Mouse (Mus musculus): ENCODE results near the gene Rarb. TPM values are rescaled to one million over a fixed set of nuclear protein-coding genes. Genes with fewer than 3 reads are reported as not detected.

The Rarb gene
- polyA plus RNA-seq, 1 experiment from 2014 or later = 26.2 TPM

GRCm38 (mm10) chr14:16483656-16484380 lies 335.1 kb downstream of the Rarb start:
- Histone ChIP-seq H3K9ac (replicated peaks; ENCODE audit: low read depth, low read length) (no peak overlapping the region), H3K4me1 (replicated peaks; ENCODE audit: control insufficient read depth, insufficient read depth, low read length) (peaks cover 9% of the 10 kb centered on the region), H3K4me3 (replicated peaks; ENCODE audit: low read length) (no peak overlapping the region), H3K36me3 (ENCODE audit: control insufficient read depth, insufficient read depth) (no peaks in the 10 kb centered on the region), H3K27ac (ENCODE audit: low read length) (no peak overlapping the region), H3K9me3 (ENCODE audit: control insufficient read depth, low read length) (no peaks in the 10 kb centered on the region), H3K4me2 (ENCODE audit: low read length) (no peak overlapping the region), H3K27me3 (replicated peaks; ENCODE audit: control insufficient read depth, insufficient read depth, low read length) (no peaks in the 10 kb centered on the region)
- 23% methylated on average over 8 of the region's 8 CpGs for WGBS
- ATAC-seq = peak; percentile 90

- H3K9ac ChIP-seq (replicated peaks; ENCODE audit: low read depth, low read length) = no peak overlapping the region
- WGBS = 57% methylated on average over 6 of the region's 6 CpGs
- H3K4me1 ChIP-seq (replicated peaks; ENCODE audit: control insufficient read depth, insufficient read depth, low read length) = peaks cover 9% of the 10 kb centered on the region
- H3K4me3 ChIP-seq (replicated peaks; ENCODE audit: low read length) = no peak overlapping the region
- H3K27ac ChIP-seq (ENCODE audit: low read length) = no peak overlapping the region
- no peak for ATAC-seq
- H3K27me3 ChIP-seq (replicated peaks; ENCODE audit: control insufficient read depth, insufficient read depth, low read length) = no peaks in the 10 kb centered on the region
- no peaks in the 10 kb centered on the region for H3K36me3 ChIP-seq (ENCODE audit: control insufficient read depth, insufficient read depth)
- no peaks in the 10 kb centered on the region for H3K9me3 ChIP-seq (ENCODE audit: control insufficient read depth, low read length)
- no peak overlapping the region for H3K4me2 ChIP-seq (ENCODE audit: low read length)
Observed at GRCm38 (mm10) chr14:16480621-16481020, 338.3 kb downstream of the Rarb start.

GRCm38 (mm10) chr14:16479521-16479920 lies 339.4 kb downstream of the Rarb start:
- Histone ChIP-seq H3K27ac (ENCODE audit: low read length) (no peak overlapping the region), H3K4me1 (replicated peaks; ENCODE audit: control insufficient read depth, insufficient read depth, low read length) (peaks cover 9% of the 10 kb centered on the region), H3K27me3 (replicated peaks; ENCODE audit: control insufficient read depth, insufficient read depth, low read length) (no peaks in the 10 kb centered on the region), H3K9ac (replicated peaks; ENCODE audit: low read depth, low read length) (no peak overlapping the region), H3K36me3 (ENCODE audit: control insufficient read depth, insufficient read depth) (no peaks in the 10 kb centered on the region), H3K4me2 (ENCODE audit: low read length) (no peak overlapping the region), H3K4me3 (replicated peaks; ENCODE audit: low read length) (no peak overlapping the region), H3K9me3 (ENCODE audit: control insufficient read depth, low read length) (no peaks in the 10 kb centered on the region)
- ATAC-seq = no peak
- WGBS = 74% methylated on average over 2 of the region's 2 CpGs

- ATAC-seq = no peak
- 81% methylated on average over 1 of the region's 1 CpGs for WGBS
- H3K4me2 ChIP-seq (ENCODE audit: low read length) = no peak overlapping the region
- no peaks in the 10 kb centered on the region for H3K27me3 ChIP-seq (replicated peaks; ENCODE audit: control insufficient read depth, insufficient read depth, low read length)
- no peak overlapping the region for H3K27ac ChIP-seq (ENCODE audit: low read length)
- no peak overlapping the region for H3K9ac ChIP-seq (replicated peaks; ENCODE audit: low read depth, low read length)
- no peaks in the 10 kb centered on the region for H3K9me3 ChIP-seq (ENCODE audit: control insufficient read depth, low read length)
- no peak overlapping the region for H3K4me3 ChIP-seq (replicated peaks; ENCODE audit: low read length)
- no peaks in the 10 kb centered on the region for H3K36me3 ChIP-seq (ENCODE audit: control insufficient read depth, insufficient read depth)
- peaks cover 4% of the 10 kb centered on the region for H3K4me1 ChIP-seq (replicated peaks; ENCODE audit: control insufficient read depth, insufficient read depth, low read length)
Observed at GRCm38 (mm10) chr14:16478606-16479323, 340.2 kb downstream of the Rarb start.

GRCm38 (mm10) chr14:16448269-16448987 lies 370.5 kb downstream of the Rarb start:
- WGBS = 21% methylated on average over 4 of the region's 4 CpGs
- peak; percentile 75 for ATAC-seq

GRCm38 (mm10) chr14:16447587-16447986 lies 371.4 kb downstream of the Rarb start:
- ATAC-seq = peak; percentile 36

More at GRCm38 (mm10) chr14:16448269-16448987, 370.5 kb downstream of the Rarb start:
- H3K36me3 ChIP-seq (ENCODE audit: control insufficient read depth, insufficient read depth) = no peaks in the 10 kb centered on the region
- no peak overlapping the region for H3K27ac ChIP-seq (ENCODE audit: low read length)
- no peak overlapping the region for H3K4me3 ChIP-seq (replicated peaks; ENCODE audit: low read length)
- no peak overlapping the region for H3K9ac ChIP-seq (replicated peaks; ENCODE audit: low read depth, low read length)
- H3K9me3 ChIP-seq (ENCODE audit: control insufficient read depth, low read length) = no peaks in the 10 kb centered on the region
- H3K4me1 ChIP-seq (replicated peaks; ENCODE audit: control insufficient read depth, insufficient read depth, low read length) = no peaks in the 10 kb centered on the region
- no peaks in the 10 kb centered on the region for H3K27me3 ChIP-seq (replicated peaks; ENCODE audit: control insufficient read depth, insufficient read depth, low read length)
- H3K4me2 ChIP-seq (ENCODE audit: low read length) = no peak overlapping the region

GRCm38 (mm10) chr14:16444859-16445258 lies 374.1 kb downstream of the Rarb start:
- H3K4me2 ChIP-seq (ENCODE audit: low read length) = no peak overlapping the region
- no peaks in the 10 kb centered on the region; the same call in 1 of the 2 replicates for H3K4me1 ChIP-seq (replicated peaks; ENCODE audit: control insufficient read depth, insufficient read depth, low read length)
- H3K4me3 ChIP-seq (replicated peaks; ENCODE audit: low read length) = no peak overlapping the region
- no peak for ATAC-seq
- no peaks in the 10 kb centered on the region for H3K36me3 ChIP-seq (ENCODE audit: control insufficient read depth, insufficient read depth)
- H3K27me3 ChIP-seq (replicated peaks; ENCODE audit: control insufficient read depth, insufficient read depth, low read length) = no peaks in the 10 kb centered on the region
- no peak overlapping the region for H3K9ac ChIP-seq (replicated peaks; ENCODE audit: low read depth, low read length)
- WGBS = 93% methylated on average over 4 of the region's 4 CpGs
- H3K9me3 ChIP-seq (ENCODE audit: control insufficient read depth, low read length) = no peaks in the 10 kb centered on the region
- H3K27ac ChIP-seq (ENCODE audit: low read length) = no peak overlapping the region

More at GRCm38 (mm10) chr14:16447587-16447986, 371.4 kb downstream of the Rarb start:
- H3K9ac ChIP-seq (replicated peaks; ENCODE audit: low read depth, low read length) = no peak overlapping the region
- H3K36me3 ChIP-seq (ENCODE audit: control insufficient read depth, insufficient read depth) = no peaks in the 10 kb centered on the region
- H3K4me3 ChIP-seq (replicated peaks; ENCODE audit: low read length) = no peak overlapping the region
- H3K27me3 ChIP-seq (replicated peaks; ENCODE audit: control insufficient read depth, insufficient read depth, low read length) = no peaks in the 10 kb centered on the region
- no peak overlapping the region for H3K4me2 ChIP-seq (ENCODE audit: low read length)
- H3K9me3 ChIP-seq (ENCODE audit: control insufficient read depth, low read length) = no peaks in the 10 kb centered on the region
- H3K27ac ChIP-seq (ENCODE audit: low read length) = no peak overlapping the region
- no peaks in the 10 kb centered on the region for H3K4me1 ChIP-seq (replicated peaks; ENCODE audit: control insufficient read depth, insufficient read depth, low read length)
- 36% methylated on average over 3 of the region's 3 CpGs for WGBS

GRCm38 (mm10) chr14:16439385-16440126 lies 379.4 kb downstream of the Rarb start:
- Histone ChIP-seq H3K4me2 (ENCODE audit: low read length) (no peak overlapping the region), H3K27me3 (replicated peaks; ENCODE audit: control insufficient read depth, insufficient read depth, low read length) (no peaks in the 10 kb centered on the region), H3K4me3 (replicated peaks; ENCODE audit: low read length) (no peak overlapping the region), H3K9ac (replicated peaks; ENCODE audit: low read depth, low read length) (no peak overlapping the region), H3K4me1 (replicated peaks; ENCODE audit: control insufficient read depth, insufficient read depth, low read length) (no peaks in the 10 kb centered on the region; the same call in 1 of the 2 replicates), H3K36me3 (ENCODE audit: control insufficient read depth, insufficient read depth) (peaks cover 4% of the 10 kb centered on the region; the same call in 1 of the 2 replicates), H3K27ac (ENCODE audit: low read length) (no peak overlapping the region), H3K9me3 (ENCODE audit: control insufficient read depth, low read length) (no peaks in the 10 kb centered on the region)
- WGBS = 59% methylated on average over 6 of the region's 6 CpGs
- peak; percentile 27; the same call in 1 of the 2 replicates for ATAC-seq
